Mouse (Mus musculus): ENCODE results near the gene Cpm.

Cpm gene

GRCm38 (mm10) chr10:117617568-117618345, 11.5 kb upstream of the Cpm start:
- DNase-seq (ENCODE audit: extremely low read depth, insufficient read length, low spot score): no peak

- no peak for DNase-seq (ENCODE audit: extremely low read depth, insufficient read length, low spot score)
Observed at GRCm38 (mm10) chr10:117619041-117619861, 10.0 kb upstream of the Cpm start.

GRCm38 (mm10) chr10:117619862-117620179, 9.5 kb upstream of the Cpm start:
- no peak for DNase-seq (ENCODE audit: extremely low read depth, insufficient read length, low spot score)

- no peak for DNase-seq (ENCODE audit: extremely low read depth, insufficient read length, low spot score)
Observed at GRCm38 (mm10) chr10:117620530-117620929, 8.8 kb upstream of the Cpm start.

GRCm38 (mm10) chr10:117620934-117621501, 8.3 kb upstream of the Cpm start:
- DNase-seq (ENCODE audit: extremely low read depth, insufficient read length, low spot score): no peak

GRCm38 (mm10) chr10:117621616-117622533, 7.4 kb upstream of the Cpm start:
- DNase-seq (ENCODE audit: extremely low read depth, insufficient read length, low spot score): no peak

- DNase-seq (ENCODE audit: extremely low read depth, insufficient read length, low spot score): no peak
Observed at GRCm38 (mm10) chr10:117623358-117623757, 5.9 kb upstream of the Cpm start.

- no peak for DNase-seq (ENCODE audit: extremely low read depth, insufficient read length, low spot score)
Observed at GRCm38 (mm10) chr10:117624222-117624621, 5.1 kb upstream of the Cpm start.

- no peak for DNase-seq (ENCODE audit: extremely low read depth, insufficient read length, low spot score)
Observed at GRCm38 (mm10) chr10:117624655-117625497, 4.4 kb upstream of the Cpm start.

GRCm38 (mm10) chr10:117625500-117626296, 3.6 kb upstream of the Cpm start:
- no peak for DNase-seq (ENCODE audit: extremely low read depth, insufficient read length, low spot score)

GRCm38 (mm10) chr10:117626297-117626613, 3.0 kb upstream of the Cpm start:
- DNase-seq (ENCODE audit: extremely low read depth, insufficient read length, low spot score): no peak

GRCm38 (mm10) chr10:117626840-117627615, 2.3 kb upstream of the Cpm start:
- no peak for DNase-seq (ENCODE audit: extremely low read depth, insufficient read length, low spot score)

GRCm38 (mm10) chr10:117627616-117627930, 1.7 kb upstream of the Cpm start:
- DNase-seq (ENCODE audit: extremely low read depth, insufficient read length, low spot score): no peak

GRCm38 (mm10) chr10:117627949-117628348, 1.4 kb upstream of the Cpm start:
- DNase-seq (ENCODE audit: extremely low read depth, insufficient read length, low spot score): no peak

- DNase-seq (ENCODE audit: extremely low read depth, insufficient read length, low spot score): no peak
Observed at GRCm38 (mm10) chr10:117628363-117629168, 734 bp upstream of the Cpm start.

- DNase-seq (ENCODE audit: extremely low read depth, insufficient read length, low spot score): no peak
Observed at GRCm38 (mm10) chr10:117630176-117630575, 876 bp downstream of the Cpm start.

- DNase-seq (ENCODE audit: extremely low read depth, insufficient read length, low spot score): no peak
Observed at GRCm38 (mm10) chr10:117630810-117631209, 1.5 kb downstream of the Cpm start.

All from 3134 (cell line).